Mouse (Mus musculus) gastrocnemius, postnatal 36 days (tissue): ENCODE measurements around the gene Map3k4. TPM values are rescaled to one million over a fixed set of nuclear protein-coding genes. Genes with fewer than 3 reads are reported as not detected.
A peak's percentile ranks its signal among the peaks of the same experiment; 100 is the strongest.
"Not testable (repeated sequence)": the region's sequence is repeated elsewhere in the genome, so short reads cannot be mapped to it uniquely, and the experiment has no call there.

Source experiments
- DNase-seq, 2 experiments: peaks; one replicate each; pipeline ENCODE4 v3.0.0; 2022
- intact Hi-C: fragments of 180-260 bp; cut with DNase I; formaldehyde crosslinking; loops from one replicate; pipeline ENCODE4 v1.15.1; 2025
- total RNA-seq, 2 experiments: library from RNA; stranded (reverse); gene quantifications; 2 replicates each; pipeline ENCODE4 v1.2.3; 2021

Gene Map3k4
- total RNA-seq, 2 experiments from 2014 or later = 25.0 to 27.0 TPM

GRCm38 (mm10) chr17:12309059-12309458 lies 9.5 kb downstream of the Map3k4 start:
- no peak for DNase-seq
- intact Hi-C loops = no loop called here

- intact Hi-C loops = no loop called here
- peak in 1 of 2 experiments; percentile 5 for DNase-seq
Observed at GRCm38 (mm10) chr17:12307251-12308135, 11.1 kb downstream of the Map3k4 start.

GRCm38 (mm10) chr17:12304658-12305057 lies 13.9 kb downstream of the Map3k4 start:
- intact Hi-C loops = no loop called here

GRCm38 (mm10) chr17:12300896-12301706 lies 17.5 kb downstream of the Map3k4 start:
- DNase-seq = no peak
- intact Hi-C loops = loop anchor here (1.0 kb wide), 1 partner anchor 69 kb away; no protein-coding TSS in a partner anchor

More at GRCm38 (mm10) chr17:12304658-12305057, 13.9 kb downstream of the Map3k4 start:
- DNase-seq = no peak

GRCm38 (mm10) chr17:12300127-12300675 lies 18.4 kb downstream of the Map3k4 start:
- DNase-seq = no peak
- intact Hi-C loops = no loop called here

- DNase-seq = no peak
- intact Hi-C loops = no loop called here
Observed at GRCm38 (mm10) chr17:12299371-12299770, 19.2 kb downstream of the Map3k4 start.

- DNase-seq = no peak
- intact Hi-C loops = no loop called here
Observed at GRCm38 (mm10) chr17:12297978-12298377, 20.6 kb downstream of the Map3k4 start.

GRCm38 (mm10) chr17:12297292-12297691 lies 21.3 kb downstream of the Map3k4 start:
- no peak for DNase-seq
- intact Hi-C loops = no loop called here

- DNase-seq, intact Hi-C loops: not testable (repeated sequence)
Observed at GRCm38 (mm10) chr17:12295926-12296325, 22.7 kb downstream of the Map3k4 start.

GRCm38 (mm10) chr17:12294424-12294823 lies 24.2 kb downstream of the Map3k4 start:
- intact Hi-C loops = no loop called here
- DNase-seq = no peak

GRCm38 (mm10) chr17:12293571-12293970 lies 25.0 kb downstream of the Map3k4 start:
- DNase-seq = no peak
- intact Hi-C loops = no loop called here

GRCm38 (mm10) chr17:12292877-12293276 lies 25.7 kb downstream of the Map3k4 start:
- DNase-seq = peak; percentile 31 to 33
- intact Hi-C loops = no loop called here

- DNase-seq = no peak
- intact Hi-C loops = no loop called here
Observed at GRCm38 (mm10) chr17:12292356-12292755, 26.2 kb downstream of the Map3k4 start.

- intact Hi-C loops = no loop called here
- DNase-seq = no peak
Observed at GRCm38 (mm10) chr17:12291151-12291550, 27.4 kb downstream of the Map3k4 start.

- DNase-seq = no peak
- intact Hi-C loops = no loop called here
Observed at GRCm38 (mm10) chr17:12290735-12291134, 27.9 kb downstream of the Map3k4 start.

GRCm38 (mm10) chr17:12289836-12290235 lies 28.8 kb downstream of the Map3k4 start:
- intact Hi-C loops, DNase-seq: not testable (repeated sequence)

GRCm38 (mm10) chr17:12288871-12289270 lies 29.7 kb downstream of the Map3k4 start:
- intact Hi-C loops = no loop called here
- no peak for DNase-seq

- no peak for DNase-seq
- intact Hi-C loops = no loop called here
Observed at GRCm38 (mm10) chr17:12279810-12280209, 38.8 kb downstream of the Map3k4 start.

- no peak for DNase-seq
- intact Hi-C loops = no loop called here
Observed at GRCm38 (mm10) chr17:12278073-12278472, 40.5 kb downstream of the Map3k4 start.

GRCm38 (mm10) chr17:12277297-12277696 lies 41.3 kb downstream of the Map3k4 start:
- DNase-seq = no peak
- intact Hi-C loops = no loop called here
